20 mouse cellular contexts compared by ENCODE assay signal in the genomic region with DNA sequence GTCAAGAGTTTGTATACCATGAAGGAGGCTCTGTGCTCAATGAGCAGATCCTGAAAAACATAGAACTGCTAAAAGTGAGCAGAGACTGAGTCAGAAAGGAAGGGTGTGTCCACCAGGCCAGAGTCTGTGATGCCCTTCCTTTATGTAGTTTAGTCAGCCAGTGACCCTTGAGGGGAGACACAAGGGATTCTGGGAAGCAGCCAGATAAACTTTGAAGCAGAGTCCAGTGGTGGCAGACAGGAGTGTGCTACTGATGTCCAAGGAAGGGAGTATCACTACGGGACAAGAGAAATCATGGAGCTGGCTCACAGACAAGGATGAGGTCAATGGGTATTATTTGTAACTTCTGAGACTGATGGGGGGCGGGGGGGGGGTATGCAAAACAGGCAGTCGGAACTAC. TPM values are rescaled to one million over a fixed set of nuclear protein-coding genes. Genes with fewer than 3 reads are reported as not detected.
A peak's percentile ranks its signal among the peaks of the same experiment; 100 is the strongest.
DNase-seq lines count a peak whose midpoint lies in the region; ATAC-seq and TF ChIP-seq lines count a peak whose summit lies in the region.
"Had no signal": no experiment of that assay in that cellular context is flagged by ENCODE, and none has a peak within 500 bp of the region (broad histone marks: within the 10 kb centered on the region; RNA-seq: fewer than 3 reads in every experiment).

No protein-coding gene starts in this region.

- DNase-seq in kidney, adult 18-20 months = peak; percentile 8
- peak; percentile 21 to 51 for DNase-seq in kidney, postnatal 25 days
- DNase-seq in 3T3-L1 (ENCODE audit: low read depth, low spot score) = peak; percentile 46
- no peak for DNase-seq in CH12.LX (ENCODE audit: extremely low read depth)
- DNase-seq in spleen, postnatal 14 days (ENCODE audit: low spot score in 2 of 2) = no peak
- DNase-seq: adrenal gland, adult 2 months; adrenal gland, postnatal 25 days; B cell, adult 2 months; cerebellum, adult 18-20 months; cerebellum, adult 9-11 months; cerebellum, postnatal 36 days; forebrain, postnatal 0 days; gastrocnemius, postnatal 14 days had no signal

- H3K4me1 ChIP-seq in kidney, embryonic 15.5 days = 0 out of 2 replicates have a peak, but pooled peaks cover 2% of the 10 kb centered on the region
- H3K4me1 ChIP-seq in kidney, embryonic 14.5 days (ENCODE audit: control insufficient read depth, insufficient read depth, low read length) = no peaks in the 10 kb centered on the region
- H3K4me1 ChIP-seq in CH12.LX (ENCODE audit: control insufficient read depth in 1 of 2, insufficient read depth in 2 of 2) = peaks cover 2 to 10% of the 10 kb centered on the region in 2 experiments; a peak in 2 of 4 replicates
- H3K4me1 ChIP-seq: forebrain, embryonic 13.5 days; hindbrain, embryonic 13.5 days had no signal

- H3K36me3 ChIP-seq in kidney, embryonic 15.5 days = no peaks in the 10 kb centered on the region
- no peaks in the 10 kb centered on the region for H3K36me3 ChIP-seq in kidney, embryonic 14.5 days (ENCODE audit: control insufficient read depth, insufficient read depth, low read length)
- no peaks in the 10 kb centered on the region for H3K36me3 ChIP-seq in CH12.LX (replicated peaks in 1 of 2; ENCODE audit: control insufficient read depth in 1 of 2, insufficient read depth in 1 of 2, low read length in 1 of 2)
- H3K36me3 ChIP-seq: embryonic facial prominence, embryonic 10.5 days; heart, embryonic 12.5 days; hindbrain, embryonic 13.5 days had no signal

- no peaks in the 10 kb centered on the region for H3K9me3 ChIP-seq in kidney, embryonic 15.5 days (replicated peaks)
- H3K9me3 ChIP-seq in kidney, embryonic 14.5 days (ENCODE audit: control insufficient read depth, low read length) = no peaks in the 10 kb centered on the region
- no peaks in the 10 kb centered on the region for H3K9me3 ChIP-seq in CH12.LX (replicated peaks; ENCODE audit: low read length)
- H3K9me3 ChIP-seq: embryonic facial prominence, embryonic 10.5 days; forebrain, embryonic 13.5 days; heart, embryonic 12.5 days; hindbrain, embryonic 13.5 days had no signal

- no peak overlapping the region for H3K27ac ChIP-seq in kidney, embryonic 15.5 days
- H3K27ac ChIP-seq in kidney, embryonic 14.5 days (ENCODE audit: low read depth, low read length) = no peak overlapping the region
- no peak overlapping the region for H3K27ac ChIP-seq in CH12.LX (ENCODE audit: insufficient read depth, low read depth)
- H3K27ac ChIP-seq: embryonic facial prominence, embryonic 10.5 days; forebrain, embryonic 13.5 days; hindbrain, embryonic 13.5 days; hindbrain, postnatal 0 days had no signal

- no peak overlapping the region for H3K4me2 ChIP-seq in kidney, embryonic 15.5 days
- H3K4me2 ChIP-seq in kidney, embryonic 14.5 days (replicated peaks; ENCODE audit: low read depth, low read length) = no peak overlapping the region
- peak overlapping the region; percentile 27; the same call in 1 of the 2 replicates for H3K4me2 ChIP-seq in CH12.LX (ENCODE audit: insufficient read depth, low read depth, poor library complexity, severe bottlenecking)
- H3K4me2 ChIP-seq: forebrain, embryonic 13.5 days; heart, embryonic 12.5 days; hindbrain, embryonic 13.5 days had no signal

- no peak overlapping the region for H3K4me3 ChIP-seq in kidney, embryonic 15.5 days (replicated peaks)
- H3K4me3 ChIP-seq in kidney, embryonic 14.5 days (ENCODE audit: low read length) = no peak overlapping the region
- H3K4me3 ChIP-seq in CH12.LX (replicated peaks in 1 of 3; ENCODE audit: low read depth in 2 of 3, low read length in 2 of 3, poor library complexity in 1 of 3) = no peak overlapping the region
- H3K4me3 ChIP-seq: embryonic facial prominence, embryonic 10.5 days; forebrain, embryonic 13.5 days; heart, embryonic 12.5 days; hindbrain, embryonic 13.5 days had no signal

- dilution Hi-C loops in CH12.LX (cut with MboI; ENCODE audit: extremely low pct_ligation_motif_present, extremely low pct_unique_long_range_greater_than_20kb, low sequenced_read_pairs) = no loop called here

- TF ChIP-seq EP300 in CH12.LX (IDR thresholded peaks at IDR 0.05; ENCODE audit: low read length) = no peak

- in situ Hi-C loops in CH12.LX (cut with MboI; ENCODE audit: low pct_ligation_motif_present, low pct_unique_long_range_greater_than_20kb, low sequenced_read_pairs) = no loop called here

- TF ChIP-seq RAD21 in CH12.LX (IDR thresholded peaks at IDR 0.05; ENCODE audit: low read depth, low read length) = no peak

- no peak for TF ChIP-seq CTCF in CH12.LX (conservative IDR thresholded peaks at IDR 0.05 in 1 of 2, IDR thresholded peaks at IDR 0.05 in 1 of 2; ENCODE audit: low read depth in 2 of 2, low read length in 2 of 2)

- no peak overlapping the region for H3K9ac ChIP-seq in kidney, embryonic 15.5 days
- H3K9ac ChIP-seq in kidney, embryonic 14.5 days (ENCODE audit: low read depth, low read length) = no peak overlapping the region
- no peak overlapping the region for H3K9ac ChIP-seq in CH12.LX (ENCODE audit: insufficient read depth, low read depth)
- H3K9ac ChIP-seq: forebrain, embryonic 13.5 days; forebrain, postnatal 0 days; heart, embryonic 12.5 days; hindbrain, embryonic 13.5 days had no signal

- ATAC-seq in kidney, embryonic 15.5 days (replicated peaks; ENCODE audit: low FRiP score) = no peak
- no peak for ATAC-seq in kidney, embryonic 14.5 days (ENCODE audit: low FRiP score, low TSS enrichment)
- ATAC-seq: forebrain, embryonic 13.5 days; forebrain, postnatal 0 days; hindbrain, postnatal 0 days had no signal

- no peaks in the 10 kb centered on the region for H3K79me2 ChIP-seq in CH12.LX (replicated peaks; ENCODE audit: control insufficient read depth, extremely low read depth, insufficient read depth, poor library complexity, severe bottlenecking)

- H3K27me3 ChIP-seq in kidney, embryonic 15.5 days = no peaks in the 10 kb centered on the region
- no peaks in the 10 kb centered on the region for H3K27me3 ChIP-seq in kidney, embryonic 14.5 days (ENCODE audit: control insufficient read depth, insufficient read depth, low read length)
- H3K27me3 ChIP-seq in CH12.LX (replicated peaks) = no peaks in the 10 kb centered on the region
- H3K27me3 ChIP-seq: forebrain, embryonic 13.5 days; heart, embryonic 12.5 days had no signal

- no peak for TF ChIP-seq POLR2A in CH12.LX (IDR thresholded peaks at IDR 0.05; ENCODE audit: low read depth, low read length)

- WGBS in kidney, embryonic 15.5 days = 65% methylated on average over 3 of the region's 3 CpGs
- 84% methylated on average over 3 of the region's 3 CpGs for WGBS in kidney, embryonic 14.5 days

TF ChIP-seq in CH12.LX, 34 proteins besides CTCF, POLR2A, EP300 and RAD21:
- TF ChIP-seq MAX (IDR thresholded peaks at IDR 0.05; ENCODE audit: low read length) (no peak), JUND (conservative IDR thresholded peaks at IDR 0.05; ENCODE audit: low read depth, low read length) (no peak), HCFC1 (IDR thresholded peaks at IDR 0.05; ENCODE audit: low read depth, low read length) (no peak), MAFK (IDR thresholded peaks at IDR 0.05; ENCODE audit: insufficient replicate concordance, low read length) (no peak), MAZ (IDR thresholded peaks at IDR 0.05; ENCODE audit: low read depth, low read length) (no peak), RCOR1 (conservative IDR thresholded peaks at IDR 0.05; ENCODE audit: low read depth, low read length) (no peak), UBTF (IDR thresholded peaks at IDR 0.05; ENCODE audit: low read depth, low read length) (no peak), ZMIZ1 (IDR thresholded peaks at IDR 0.05; ENCODE audit: low read depth, low read length) (no peak), ETS1 (conservative IDR thresholded peaks at IDR 0.05; ENCODE audit: low read depth, low read length) (no peak), ZC3H11A (IDR thresholded peaks at IDR 0.05; ENCODE audit: low read depth, low read length) (no peak), PAX5 (IDR thresholded peaks at IDR 0.05; ENCODE audit: low read length) (no peak)

RNA-seq across cellular contexts. Expression of gene Dleu7, which starts 7.2 kb away (rescaled TPM):
- polyA plus RNA-seq in kidney, embryonic 15.5 days (2015; fragmentation: Nextera tagmentation; extraction: Ambion mirVana) = 4.2 and 4.8 TPM in 2 replicates
- polyA plus RNA-seq in kidney, embryonic 14.5 days (2014; fragmentation: Nextera tagmentation; extraction: Ambion mirVana) = 4.8 and 5.7 TPM in 2 replicates
- total RNA-seq in CH12.LX (2012; rRNA removed) = not detected in 2 replicates
- not detected in 2 replicates for total RNA-seq in CH12.LX (2014; rRNA removed)
- not detected in 2 replicates for polyA plus RNA-seq in CH12.LX (2012; ENCODE audit: insufficient read length, low read depth)
- total RNA-seq: adrenal gland, postnatal 25 days; gastrocnemius, postnatal 14 days had no signal
- polyA plus RNA-seq: adrenal gland, adult 2 months had no signal

RNA-seq across cellular contexts. Expression of gene Rnaseh2b, which starts 7.6 kb away (rescaled TPM):
- polyA plus RNA-seq in kidney, embryonic 15.5 days (2015; fragmentation: Nextera tagmentation; extraction: Ambion mirVana) = 53.6 and 56.5 TPM in 2 replicates
- polyA plus RNA-seq in kidney, embryonic 14.5 days (2014; fragmentation: Nextera tagmentation; extraction: Ambion mirVana) = 69.3 and 82.5 TPM in 2 replicates
- total RNA-seq in CH12.LX (2012; rRNA removed) (21.2 and 30.3 TPM in 2 replicates), CH12.LX (2014; rRNA removed) (53.6 and 53.9 TPM in 2 replicates)
- polyA plus RNA-seq in CH12.LX (2012; ENCODE audit: insufficient read length, low read depth) = 63.7 and 66.3 TPM in 2 replicates

Comparison
In these comparisons a context has a peak if more than half of its experiments do, and no peak if none do; other contexts are left out.
1. DNase-seq: peak in kidney, adult 18-20 months (single experiment), kidney, postnatal 25 days (2 of 2) and 3T3-L1 (single experiment); none in CH12.LX (single experiment) and spleen, postnatal 14 days (0 of 2).